Mouse (Mus musculus): Measurements from ENCODE around the gene Pla2g3. TPM values are rescaled to one million over a fixed set of nuclear protein-coding genes. Genes with fewer than 3 reads are reported as not detected.

The Pla2g3 gene
- polyA plus RNA-seq, 1 experiment from 2014 or later = 1.1 TPM

DNA sequence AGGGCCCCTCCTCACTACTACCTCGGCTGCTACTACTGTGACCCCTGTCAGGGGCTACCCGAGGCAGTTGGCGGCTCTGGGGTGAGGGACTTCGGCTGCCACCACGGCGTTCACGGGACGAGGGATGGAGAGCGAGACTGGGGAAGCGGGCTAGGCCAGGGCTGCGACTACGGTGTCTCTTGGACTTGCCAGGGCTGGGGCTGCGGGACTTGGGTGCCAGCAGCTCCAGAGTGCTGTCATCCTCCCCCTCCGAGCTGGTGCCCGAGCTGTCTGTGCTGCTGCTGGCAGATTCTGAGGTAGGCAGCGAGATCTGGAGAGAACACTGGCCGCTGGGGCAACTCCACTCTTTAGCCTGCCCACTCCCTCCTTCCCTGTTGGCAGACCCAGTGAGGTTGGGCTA, 6.8 kb downstream of the Pla2g3 start:
- Histone ChIP-seq H3K9me3 (replicated peaks) (no peaks in the 10 kb centered on the region), H3K4me1 (no peaks in the 10 kb centered on the region), H3K4me2 (replicated peaks) (no peak overlapping the region), H3K36me3 (no peaks in the 10 kb centered on the region), H3K9ac (no peak overlapping the region), H3K27ac (replicated peaks) (no peak overlapping the region), H3K4me3 (replicated peaks) (no peak overlapping the region), H3K27me3 (no peaks in the 10 kb centered on the region)
- WGBS = 79% methylated on average over 17 of the region's 17 CpGs
- ATAC-seq (ENCODE audit: insufficient number of reproducible peaks, low FRiP score, low TSS enrichment, low read depth) = no peak

- ATAC-seq (ENCODE audit: insufficient number of reproducible peaks, low FRiP score, low TSS enrichment, low read depth) = no peak
- Histone ChIP-seq H3K4me3 (replicated peaks) (no peak overlapping the region), H3K36me3 (no peaks in the 10 kb centered on the region), H3K4me1 (no peaks in the 10 kb centered on the region), H3K9me3 (replicated peaks) (no peaks in the 10 kb centered on the region), H3K9ac (no peak overlapping the region), H3K27me3 (no peaks in the 10 kb centered on the region), H3K4me2 (replicated peaks) (no peak overlapping the region), H3K27ac (replicated peaks) (no peak overlapping the region)
- 91% methylated on average over 14 of the region's 14 CpGs for WGBS
These were observed 7.4 kb downstream of the Pla2g3 start for GRCm38 (mm10) chr11:3495496-3495895.

DNA sequence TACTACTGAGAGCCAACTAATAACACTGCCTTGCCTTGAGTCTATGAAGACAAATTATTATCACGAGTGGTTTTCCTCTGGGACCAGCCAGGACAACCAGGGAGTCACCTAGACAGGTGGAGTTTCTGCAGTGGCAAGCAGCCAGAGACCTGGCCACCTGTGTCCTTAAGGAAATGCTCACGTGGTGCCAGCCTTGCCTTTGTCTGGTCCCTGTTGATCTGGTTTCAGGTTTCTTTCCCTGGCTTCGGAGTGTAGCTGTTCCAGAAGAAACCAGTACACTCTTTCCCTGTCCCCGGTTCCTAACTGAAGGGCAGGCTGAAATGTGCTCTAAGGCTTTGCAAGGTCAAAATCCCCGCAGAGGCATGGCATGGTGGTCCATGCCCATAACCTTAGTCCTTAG, 8.7 kb downstream of the Pla2g3 start:
- ATAC-seq (ENCODE audit: insufficient number of reproducible peaks, low FRiP score, low TSS enrichment, low read depth) = peak; percentile 25; the same call in 1 of the 2 replicates
- no peak overlapping the region for H3K4me2 ChIP-seq (replicated peaks)
- H3K4me3 ChIP-seq (replicated peaks) = no peak overlapping the region

DNA sequence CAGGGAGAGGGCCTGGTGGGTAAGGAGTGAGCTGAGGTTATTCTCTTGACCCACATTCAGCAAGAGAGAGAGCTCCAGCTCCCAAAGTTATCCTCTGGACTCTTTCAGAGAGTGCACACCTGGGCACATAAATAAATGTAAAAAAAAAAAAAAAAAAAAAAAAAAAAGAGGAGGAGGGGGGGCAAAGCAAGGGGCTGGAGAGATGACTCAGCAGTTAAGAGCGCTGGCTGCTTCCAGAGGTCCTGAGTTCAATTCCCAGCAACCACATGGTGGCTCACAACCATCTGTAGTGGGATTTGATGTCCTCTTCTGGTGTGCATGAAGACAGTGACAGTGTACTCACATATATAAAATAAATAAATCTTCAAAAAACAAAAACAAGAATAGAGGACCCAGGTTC, 9.2 kb downstream of the Pla2g3 start:
- peak overlapping the region; percentile 60; the same call in 1 of the 2 replicates for H3K27ac ChIP-seq (replicated peaks)
- 83% methylated on average over 1 of the region's 1 CpGs for whole genome bisulfite sequencing

More for the DNA sequence above, 8.7 kb downstream of the Pla2g3 start:
- no peaks in the 10 kb centered on the region for H3K36me3 ChIP-seq
- H3K4me1 ChIP-seq = no peaks in the 10 kb centered on the region
- H3K9ac ChIP-seq = no peak overlapping the region
- WGBS = 41% methylated on average over 5 of the region's 5 CpGs
- peak overlapping the region; percentile 60; the same call in 1 of the 2 replicates for H3K27ac ChIP-seq (replicated peaks)
- H3K27me3 ChIP-seq = no peaks in the 10 kb centered on the region
- H3K9me3 ChIP-seq (replicated peaks) = no peaks in the 10 kb centered on the region

GRCm38 (mm10) chr11:3502057-3502456, 14.0 kb downstream of the Pla2g3 start:
- Histone ChIP-seq H3K4me1 (no peaks in the 10 kb centered on the region), H3K36me3 (no peaks in the 10 kb centered on the region), H3K4me3 (replicated peaks) (no peak overlapping the region), H3K9ac (no peak overlapping the region), H3K27ac (replicated peaks) (no peak overlapping the region), H3K9me3 (replicated peaks) (no peaks in the 10 kb centered on the region), H3K27me3 (no peaks in the 10 kb centered on the region), H3K4me2 (replicated peaks) (no peak overlapping the region)
- 74% methylated on average over 17 of the region's 17 CpGs for WGBS
- ATAC-seq (ENCODE audit: insufficient number of reproducible peaks, low FRiP score, low TSS enrichment, low read depth) = no peak

More for the DNA sequence above, 9.2 kb downstream of the Pla2g3 start:
- H3K9ac ChIP-seq = no peak overlapping the region
- H3K9me3 ChIP-seq (replicated peaks) = no peaks in the 10 kb centered on the region
- H3K4me1 ChIP-seq = no peaks in the 10 kb centered on the region
- no peaks in the 10 kb centered on the region for H3K27me3 ChIP-seq
- ATAC-seq (ENCODE audit: insufficient number of reproducible peaks, low FRiP score, low TSS enrichment, low read depth) = no peak
- no peak overlapping the region for H3K4me2 ChIP-seq (replicated peaks)
- no peaks in the 10 kb centered on the region for H3K36me3 ChIP-seq
- H3K4me3 ChIP-seq (replicated peaks) = no peak overlapping the region

- Histone ChIP-seq H3K36me3 (no peaks in the 10 kb centered on the region), H3K4me3 (replicated peaks) (no peak overlapping the region), H3K9me3 (replicated peaks) (no peaks in the 10 kb centered on the region), H3K27ac (replicated peaks) (no peak overlapping the region), H3K27me3 (no peaks in the 10 kb centered on the region), H3K9ac (no peak overlapping the region), H3K4me1 (no peaks in the 10 kb centered on the region), H3K4me2 (replicated peaks) (no peak overlapping the region)
- no peak for ATAC-seq (ENCODE audit: insufficient number of reproducible peaks, low FRiP score, low TSS enrichment, low read depth)
- WGBS = 79% methylated on average over 18 of the region's 18 CpGs
These were observed 14.5 kb downstream of the Pla2g3 start for GRCm38 (mm10) chr11:3502459-3503072.

DNA sequence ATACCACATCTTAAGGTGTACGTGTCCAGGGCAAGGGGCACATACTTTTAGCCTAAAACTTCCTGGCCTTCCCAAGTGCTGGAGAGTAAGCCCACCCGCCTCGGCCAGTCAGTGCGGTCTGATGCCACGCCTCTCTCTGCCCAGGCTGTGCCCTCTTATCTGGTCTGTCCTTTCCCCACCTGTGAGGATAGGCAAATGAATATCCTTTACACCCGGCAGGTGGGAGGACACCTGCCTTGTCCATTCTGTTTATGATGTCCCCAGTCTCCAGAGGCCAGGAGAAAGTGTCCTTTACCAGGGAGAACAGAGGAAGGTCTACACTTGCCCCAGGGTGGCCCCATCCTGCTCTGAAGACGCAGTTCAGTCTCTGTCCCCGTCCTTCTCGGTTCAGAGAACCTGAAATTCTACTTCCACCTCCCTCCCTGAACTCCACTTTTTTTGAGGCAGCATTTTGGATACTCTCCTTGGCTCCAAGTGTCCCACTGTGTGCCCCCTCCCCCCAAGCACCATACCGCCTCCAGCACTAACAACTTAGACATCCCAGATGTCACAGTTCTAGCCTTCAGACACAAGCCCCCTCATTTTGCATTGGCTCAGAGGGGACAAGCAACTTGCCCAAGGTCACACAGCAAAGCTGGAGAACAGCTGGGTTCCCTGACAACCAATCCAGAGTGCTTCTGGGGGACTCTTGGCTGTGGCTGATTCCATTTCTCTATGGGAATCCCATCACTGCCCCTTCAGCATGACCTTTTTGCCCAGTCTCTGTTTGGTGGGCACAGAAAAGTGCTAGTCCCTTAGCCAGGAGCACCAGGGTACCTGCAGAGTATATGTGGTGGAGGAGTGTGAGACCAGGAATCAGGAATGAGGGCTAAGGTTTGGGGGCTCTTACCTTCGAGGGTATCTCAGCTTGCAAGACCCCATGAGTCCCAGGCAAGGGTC, 15.9 kb downstream of the Pla2g3 start:
- Histone ChIP-seq H3K27me3 (no peaks in the 10 kb centered on the region), H3K4me1 (no peaks in the 10 kb centered on the region), H3K4me2 (replicated peaks) (no peak overlapping the region), H3K36me3 (no peaks in the 10 kb centered on the region), H3K9ac (no peak overlapping the region), H3K27ac (replicated peaks) (no peak overlapping the region), H3K9me3 (replicated peaks) (no peaks in the 10 kb centered on the region), H3K4me3 (replicated peaks) (0 out of 2 replicates have a peak overlapping the region, but pooled peaks have one; percentile 1)
- 56% methylated on average over 11 of the region's 11 CpGs for WGBS
- ATAC-seq (ENCODE audit: insufficient number of reproducible peaks, low FRiP score, low TSS enrichment, low read depth) = no peak

DNA sequence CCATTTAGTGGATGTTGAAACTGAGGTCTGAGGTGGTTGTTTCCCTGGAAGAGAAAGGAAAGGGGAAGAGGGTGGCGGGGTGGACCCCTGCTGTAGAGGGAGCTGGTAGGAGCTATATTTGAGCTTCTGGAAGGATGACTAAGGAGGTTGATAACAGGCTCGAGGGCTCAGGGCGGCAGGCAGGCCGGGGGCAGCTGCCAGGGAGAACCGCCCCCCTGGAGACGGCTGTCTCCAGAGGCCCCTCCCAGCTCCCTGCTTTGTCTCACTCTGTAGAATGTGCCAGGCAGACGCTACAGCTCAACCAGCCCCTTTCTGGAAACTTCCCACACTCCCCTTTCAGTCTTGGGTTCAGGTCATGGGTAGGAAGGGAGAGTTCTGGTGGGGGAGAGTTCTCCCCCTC, 20.1 kb downstream of the Pla2g3 start:
- Histone ChIP-seq H3K4me3 (replicated peaks) (no peak overlapping the region), H3K4me2 (replicated peaks) (no peak overlapping the region), H3K9ac (no peak overlapping the region), H3K9me3 (replicated peaks) (no peaks in the 10 kb centered on the region), H3K4me1 (no peaks in the 10 kb centered on the region), H3K36me3 (no peaks in the 10 kb centered on the region), H3K27ac (replicated peaks) (no peak overlapping the region), H3K27me3 (no peaks in the 10 kb centered on the region)
- no peak for ATAC-seq (ENCODE audit: insufficient number of reproducible peaks, low FRiP score, low TSS enrichment, low read depth)
- WGBS = 32% methylated on average over 7 of the region's 7 CpGs

DNA sequence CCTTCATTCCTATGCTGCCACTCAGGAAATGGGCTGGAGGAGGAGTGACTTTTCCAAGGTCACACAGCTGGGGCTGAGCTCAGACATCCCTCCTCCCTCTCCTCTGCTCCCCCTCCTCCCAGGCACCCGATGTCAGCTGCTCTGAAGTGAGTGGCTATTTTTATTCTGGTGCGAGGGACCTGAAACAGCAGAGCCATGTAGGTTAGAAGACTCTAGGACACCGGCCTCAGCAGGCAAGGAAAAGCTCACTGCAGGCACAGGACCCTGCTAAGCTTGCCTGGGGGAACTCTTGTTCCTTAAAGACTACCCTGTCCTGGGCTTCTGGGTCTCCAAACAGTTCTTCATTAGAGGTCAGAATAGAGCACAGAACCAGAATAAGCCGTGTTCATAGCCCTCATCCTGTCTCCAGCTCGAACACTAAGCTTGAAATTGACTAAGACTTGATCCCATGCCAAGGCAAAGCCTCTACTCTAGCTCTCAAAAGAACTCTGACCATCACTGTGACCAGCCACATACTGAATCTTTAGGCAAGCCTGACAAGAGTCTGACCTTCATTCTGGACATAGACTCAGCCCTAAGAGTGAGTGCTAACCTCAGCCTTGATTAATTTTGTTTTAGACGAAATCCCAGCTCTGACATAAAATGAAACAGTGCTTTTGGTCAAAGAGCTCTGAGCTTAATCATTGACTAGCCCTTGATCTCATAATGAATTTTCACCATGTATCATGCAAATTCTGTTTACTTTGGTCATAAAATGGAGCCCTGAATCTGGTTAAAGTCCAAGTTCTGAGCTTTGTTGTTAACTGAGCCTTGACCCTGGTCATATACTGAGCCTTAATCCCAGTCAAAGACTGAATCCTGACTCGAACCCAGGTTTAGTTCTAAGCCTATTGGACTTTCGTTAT, 21.3 kb downstream of the Pla2g3 start:
- Histone ChIP-seq H3K4me1 (peaks cover 6% of the 10 kb centered on the region; the same call in 1 of the 2 replicates), H3K36me3 (no peaks in the 10 kb centered on the region), H3K4me3 (replicated peaks) (no peak overlapping the region), H3K27me3 (no peaks in the 10 kb centered on the region), H3K27ac (replicated peaks) (no peak overlapping the region), H3K9me3 (replicated peaks) (no peaks in the 10 kb centered on the region), H3K4me2 (replicated peaks) (no peak overlapping the region), H3K9ac (no peak overlapping the region)
- no peak for ATAC-seq (ENCODE audit: insufficient number of reproducible peaks, low FRiP score, low TSS enrichment, low read depth)
- WGBS = 65% methylated on average over 8 of the region's 8 CpGs

- Histone ChIP-seq H3K4me3 (replicated peaks) (no peak overlapping the region), H3K36me3 (no peaks in the 10 kb centered on the region), H3K4me2 (replicated peaks) (no peak overlapping the region), H3K9ac (no peak overlapping the region), H3K27ac (replicated peaks) (no peak overlapping the region), H3K9me3 (replicated peaks) (no peaks in the 10 kb centered on the region), H3K4me1 (peaks cover 7% of the 10 kb centered on the region; the same call in 1 of the 2 replicates), H3K27me3 (no peaks in the 10 kb centered on the region)
- WGBS = 71% methylated on average over 2 of the region's 2 CpGs
- no peak for ATAC-seq (ENCODE audit: insufficient number of reproducible peaks, low FRiP score, low TSS enrichment, low read depth)
These were observed 22.2 kb downstream of the Pla2g3 start for GRCm38 (mm10) chr11:3510321-3510720.

DNA sequence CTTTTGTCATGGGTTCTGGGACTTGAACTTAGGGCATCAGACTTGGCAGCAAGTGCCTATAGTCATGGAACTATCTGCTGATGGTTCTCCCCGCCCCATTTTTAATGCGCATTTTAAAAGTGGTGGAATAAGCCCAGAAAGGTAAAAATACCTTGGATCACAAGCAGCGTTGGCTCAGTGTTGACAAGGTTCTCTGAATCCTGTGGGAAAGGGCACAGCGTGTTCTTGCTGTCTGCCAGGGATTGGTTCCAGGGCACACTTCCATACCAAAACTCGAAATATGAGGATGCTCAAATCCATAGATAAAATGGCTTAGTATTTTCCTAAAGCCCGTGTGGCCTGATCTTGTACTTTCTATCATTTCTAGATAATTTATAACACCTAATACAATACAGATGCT, 25.2 kb downstream of the Pla2g3 start:
- Histone ChIP-seq H3K9me3 (replicated peaks) (no peaks in the 10 kb centered on the region), H3K4me3 (replicated peaks) (no peak overlapping the region), H3K9ac (no peak overlapping the region), H3K27me3 (peaks cover 10% of the 10 kb centered on the region), H3K27ac (replicated peaks) (no peak overlapping the region), H3K36me3 (no peaks in the 10 kb centered on the region), H3K4me2 (replicated peaks) (no peak overlapping the region), H3K4me1 (peaks cover 34% of the 10 kb centered on the region)
- no peak for ATAC-seq (ENCODE audit: insufficient number of reproducible peaks, low FRiP score, low TSS enrichment, low read depth)
- WGBS = 82% methylated on average over 6 of the region's 6 CpGs
